Mouse (Mus musculus) yolk sac, embryonic 10.5 days (tissue): ENCODE measurements around the gene Fam193a.

Experiments used
- DNase-seq: peaks from one replicate; pipeline ENCODE4 v3.0.0-alpha.2; 2017; ENCODE audit warnings: low spot score

Fam193a gene

DNA sequence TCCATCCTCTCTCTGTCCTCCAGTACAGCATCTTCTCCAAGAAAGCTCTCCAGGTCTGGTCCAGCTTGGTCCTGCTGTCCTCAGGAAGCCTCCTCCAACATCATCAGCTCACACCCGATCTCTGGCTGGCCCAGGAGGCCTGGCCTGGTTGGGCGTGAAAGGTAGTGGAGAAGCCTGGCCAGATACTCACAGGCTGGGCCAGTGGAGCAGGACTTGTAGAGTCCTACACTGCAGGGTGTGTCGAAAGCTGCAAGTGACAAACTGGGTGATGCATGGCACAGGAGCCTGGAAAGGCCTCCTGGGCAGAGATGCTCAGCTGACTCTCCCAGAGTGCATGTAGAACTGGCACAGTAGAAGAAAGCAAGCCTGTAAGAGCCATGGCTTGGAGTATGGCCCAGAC, 151.6 kb downstream of the Fam193a start:
- no peak for DNase-seq

DNA sequence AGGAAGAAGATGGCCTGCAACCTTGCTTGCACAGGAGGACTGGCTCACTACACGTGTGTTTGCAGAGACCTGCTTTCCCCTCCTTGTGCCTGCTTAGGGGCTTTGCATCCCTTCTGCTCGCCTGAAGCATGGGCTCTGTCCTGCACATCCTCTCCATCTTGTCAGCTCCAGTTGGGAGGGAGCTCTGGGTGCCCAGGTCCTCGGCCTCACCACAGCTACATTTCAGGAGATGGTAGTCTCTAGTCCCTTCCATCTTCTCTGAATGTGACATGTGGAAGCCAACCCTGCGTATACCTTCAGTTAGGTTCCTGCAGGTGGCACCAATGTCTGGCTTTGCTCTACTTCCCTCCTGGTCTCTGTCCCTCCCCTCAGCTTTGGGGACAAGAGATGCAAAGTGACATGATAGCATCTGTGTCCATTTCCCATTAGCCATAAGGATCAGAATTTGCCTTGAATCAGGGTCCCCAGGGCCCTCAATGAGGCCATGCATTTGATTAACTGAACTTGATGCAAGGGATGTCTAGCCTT, 154.3 kb downstream of the Fam193a start:
- DNase-seq: no peak

DNA sequence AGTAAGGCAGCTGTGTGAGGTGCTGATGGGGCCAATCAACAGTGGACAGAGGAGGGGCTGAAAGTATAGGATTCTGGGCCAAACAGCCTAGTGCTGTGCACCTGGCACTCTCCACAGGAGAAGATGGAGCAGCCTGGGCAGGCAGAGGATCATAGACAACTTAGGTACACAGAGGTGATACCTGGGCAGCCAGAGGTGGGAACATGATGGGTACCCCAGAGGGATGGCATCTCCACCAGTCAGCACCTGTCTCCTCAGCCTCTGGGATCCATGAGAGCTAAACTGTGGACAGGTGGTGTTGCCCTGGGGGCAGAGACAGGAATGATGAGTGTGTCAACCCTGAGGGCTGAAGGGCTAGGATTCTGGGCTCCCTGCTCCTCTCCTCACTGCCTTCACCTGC, 154.8 kb downstream of the Fam193a start:
- DNase-seq: no peak

DNA sequence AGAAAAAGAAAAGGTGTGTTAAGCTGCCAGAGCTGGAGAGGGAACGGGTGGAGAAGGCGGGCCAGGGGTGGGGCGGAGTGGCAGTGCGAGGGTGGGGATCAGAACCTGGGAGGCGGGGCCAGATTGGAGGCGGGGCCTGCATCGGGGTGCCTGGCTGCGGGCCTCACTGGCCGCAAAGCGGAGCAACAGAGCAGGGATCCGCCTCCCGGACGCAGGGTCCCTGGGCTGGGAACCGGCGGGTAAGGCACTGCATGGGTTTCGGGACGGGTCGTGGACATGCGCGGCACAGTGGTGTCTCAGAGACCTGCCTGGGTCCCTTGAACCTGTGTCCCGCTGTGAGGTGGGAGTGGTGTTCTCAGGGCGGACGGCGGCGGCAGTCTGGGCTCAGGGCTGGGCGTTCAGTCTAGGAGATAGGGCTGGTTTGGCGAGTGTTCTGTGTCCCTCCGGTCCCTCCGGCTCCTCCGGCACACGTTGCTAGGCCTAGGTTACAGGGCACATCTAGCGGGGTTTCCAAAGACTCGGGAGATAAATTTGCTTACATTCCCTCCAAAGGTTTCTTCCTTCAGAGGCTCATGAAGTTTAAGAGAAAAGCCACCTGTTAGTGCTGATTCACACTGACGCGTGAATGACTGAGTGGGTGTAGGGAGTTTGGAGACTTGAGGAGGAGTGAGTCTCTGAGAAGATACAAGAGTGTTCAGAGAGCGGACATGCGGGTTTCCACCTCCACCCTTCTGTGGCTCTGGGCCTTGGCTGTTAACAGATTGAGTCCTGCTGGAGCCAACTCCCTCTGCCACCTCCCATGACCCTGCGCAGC, 156.1 kb downstream of the Fam193a start, which contains the start of gene Sh3bp2:
TSS of gene Sh3bp2 (plus strand) at position 176 of the 814 bp plus-strand sequence.
- DNase-seq: peak; percentile 93

DNA sequence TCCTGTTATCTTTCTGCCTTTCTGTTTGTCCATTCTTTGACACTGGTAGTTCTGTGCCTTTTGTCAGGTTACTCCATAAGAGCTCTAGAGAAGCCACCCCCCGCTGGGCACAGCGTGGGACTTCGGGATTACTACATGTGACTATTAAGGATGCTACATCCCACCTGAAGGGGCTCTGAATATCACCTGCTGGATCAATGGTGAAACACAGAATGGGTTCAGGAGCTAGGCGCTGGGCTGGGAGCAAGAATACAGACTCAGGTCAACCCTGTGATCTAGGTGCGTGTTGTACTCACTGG, 156.7 kb downstream of the Fam193a start:
- no peak for DNase-seq

DNA sequence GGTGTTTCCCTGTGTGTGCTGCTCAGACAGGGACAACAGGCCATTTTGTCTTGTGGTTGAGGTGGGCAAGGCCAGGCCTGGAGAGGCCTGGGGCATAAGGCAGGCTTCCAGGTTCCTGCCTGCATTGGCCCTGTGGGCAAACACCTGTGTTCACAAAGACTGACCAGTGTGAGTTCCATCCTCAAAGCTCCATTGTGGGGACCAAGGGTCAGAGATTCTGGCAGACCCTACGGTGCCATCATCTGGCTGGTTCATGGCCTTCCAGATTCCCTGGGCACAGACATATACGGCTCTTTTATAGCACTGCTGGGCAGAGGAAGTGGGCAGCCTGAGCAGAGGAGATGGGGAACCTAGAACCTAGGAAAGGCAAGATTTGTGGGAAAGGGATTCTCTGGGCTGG, 157.6 kb downstream of the Fam193a start:
- no peak for DNase-seq

DNA sequence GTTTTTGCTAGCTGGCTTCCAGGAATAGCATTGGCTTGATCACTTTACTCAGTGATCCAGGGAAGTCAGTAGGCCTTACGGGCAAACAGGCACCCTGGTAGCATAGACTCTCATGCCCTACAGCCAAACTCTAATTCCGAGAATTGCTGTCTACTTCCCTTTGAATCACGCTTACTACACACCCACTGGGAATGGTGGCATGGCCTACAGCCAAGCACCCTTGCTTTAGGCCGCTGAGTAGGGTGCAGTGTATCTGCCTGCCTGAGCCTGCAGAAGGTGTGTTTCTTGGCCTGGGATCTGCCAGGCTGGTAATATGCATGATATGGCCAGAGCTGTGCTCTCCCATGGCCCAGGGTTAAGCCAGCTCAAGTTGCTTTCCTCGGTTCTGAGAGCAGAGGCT, 159.0 kb downstream of the Fam193a start:
- no peak for DNase-seq

DNA sequence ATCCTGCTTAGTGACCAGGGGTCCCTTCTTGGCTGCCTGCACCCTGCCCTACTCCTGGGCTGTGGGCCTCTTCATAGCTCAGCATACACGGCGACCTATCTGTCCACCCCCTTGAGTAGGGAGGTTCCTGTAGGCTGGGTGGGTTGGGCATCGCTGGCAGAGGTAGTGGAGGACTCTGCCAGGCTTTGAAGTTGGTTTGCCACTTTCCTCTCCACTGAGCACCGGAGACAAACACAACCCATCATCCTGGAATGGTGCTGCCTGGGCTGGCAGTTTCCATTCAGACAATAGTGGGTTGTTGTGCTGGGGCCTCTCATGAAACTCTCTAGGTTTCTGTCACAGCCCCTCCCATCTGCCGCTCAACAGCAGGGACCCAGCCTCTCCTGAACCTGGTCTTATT, 160.4 kb downstream of the Fam193a start:
- DNase-seq: no peak

DNA sequence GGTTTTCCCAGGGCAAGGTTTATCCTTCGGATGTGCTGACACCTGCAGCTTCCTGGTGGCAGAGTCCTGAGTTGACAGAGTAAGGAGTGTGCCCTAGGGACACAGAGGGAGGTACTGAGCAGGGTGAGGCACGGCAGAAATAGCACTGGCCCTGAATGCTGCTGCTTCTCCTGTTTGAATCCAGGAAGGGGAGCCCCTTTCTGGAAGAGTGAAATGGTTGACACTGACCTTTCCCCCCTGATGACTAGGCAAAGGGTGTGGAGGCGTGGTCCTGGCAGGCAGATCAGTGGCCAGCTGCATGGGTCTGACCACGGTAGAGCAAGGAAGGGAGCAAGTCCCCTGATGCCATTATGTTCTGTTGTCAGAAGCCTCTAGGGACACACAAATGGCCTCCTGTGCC, 161.0 kb downstream of the Fam193a start:
- no peak for DNase-seq

DNA sequence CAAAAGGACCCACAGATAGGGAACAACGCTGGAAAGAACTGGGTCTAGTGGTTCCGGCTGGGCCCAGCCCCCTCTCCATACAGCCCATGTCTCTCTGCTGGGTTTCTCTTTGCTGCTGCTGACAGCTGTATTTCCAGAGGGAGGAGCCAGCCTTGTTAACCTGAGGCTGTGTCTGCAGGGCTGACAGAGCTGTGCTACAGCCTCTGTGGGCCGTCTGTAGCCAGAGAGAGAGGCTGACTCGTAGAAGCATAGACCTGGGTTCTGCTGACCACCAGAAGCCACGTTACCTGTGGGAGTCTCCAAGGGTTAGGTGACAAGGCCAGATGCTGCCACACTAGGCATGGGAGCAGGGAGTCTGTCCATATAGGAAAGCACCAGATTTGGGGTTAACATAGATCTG, 163.3 kb downstream of the Fam193a start:
- DNase-seq: no peak

DNA sequence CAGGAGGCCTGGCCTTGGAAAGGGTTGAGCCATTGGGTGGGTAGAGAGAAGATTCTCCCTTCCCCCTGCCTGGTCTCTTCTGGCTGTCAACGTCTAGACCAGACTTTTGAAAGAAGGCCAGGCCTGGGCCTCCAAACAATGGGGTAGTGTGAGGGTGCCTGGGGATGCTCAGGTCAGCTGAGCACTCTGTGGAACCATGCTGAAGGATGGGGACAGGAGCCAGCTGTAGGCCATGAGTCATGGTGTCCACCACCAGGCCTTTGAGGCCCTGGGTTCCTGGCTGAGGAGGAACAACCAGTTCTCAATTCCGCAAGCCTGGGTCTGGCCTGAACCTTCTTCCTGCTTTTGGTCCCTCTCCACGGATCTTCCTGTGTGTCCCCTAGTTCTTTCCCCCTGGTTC, 164.1 kb downstream of the Fam193a start:
- no peak for DNase-seq

DNA sequence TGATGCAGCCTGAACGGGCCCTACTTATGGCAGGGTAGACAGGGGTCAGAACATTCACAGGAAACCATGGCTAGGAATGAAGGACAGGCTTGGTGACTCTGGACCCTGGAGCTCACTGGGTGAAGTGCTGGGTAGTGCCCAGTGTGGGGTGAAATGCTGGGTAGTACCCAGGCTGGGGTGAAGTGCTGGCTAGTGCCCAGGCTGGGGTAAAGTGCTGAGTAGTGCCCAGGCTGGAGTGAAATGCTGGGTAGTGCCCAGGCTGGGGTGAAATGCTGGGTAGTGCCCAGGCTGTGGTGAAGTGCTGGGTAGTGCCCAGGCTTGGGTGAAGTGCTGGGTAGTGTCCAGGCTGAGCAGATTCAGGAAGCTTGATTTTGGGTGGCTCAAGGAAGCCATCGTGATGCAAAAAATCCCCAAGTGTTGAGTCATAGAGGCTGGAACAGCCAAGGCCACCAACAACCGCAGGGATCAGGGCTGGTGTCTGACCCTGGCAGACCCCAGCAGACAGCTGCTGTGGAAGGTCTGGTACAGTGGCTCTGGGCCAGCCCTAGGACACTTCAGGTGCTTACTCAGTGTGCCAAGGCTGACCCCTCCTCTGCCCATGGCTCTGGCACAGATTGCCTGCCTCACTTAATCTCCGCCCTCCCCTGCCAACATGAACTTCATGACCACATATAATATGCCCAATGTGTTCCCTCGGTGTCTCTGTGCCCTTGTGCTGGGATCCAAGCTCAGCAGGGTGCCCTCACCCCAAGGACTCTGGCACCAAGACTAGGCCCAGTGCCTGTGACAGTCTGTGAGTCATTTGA, 165.2 kb downstream of the Fam193a start:
- no peak for DNase-seq

DNA sequence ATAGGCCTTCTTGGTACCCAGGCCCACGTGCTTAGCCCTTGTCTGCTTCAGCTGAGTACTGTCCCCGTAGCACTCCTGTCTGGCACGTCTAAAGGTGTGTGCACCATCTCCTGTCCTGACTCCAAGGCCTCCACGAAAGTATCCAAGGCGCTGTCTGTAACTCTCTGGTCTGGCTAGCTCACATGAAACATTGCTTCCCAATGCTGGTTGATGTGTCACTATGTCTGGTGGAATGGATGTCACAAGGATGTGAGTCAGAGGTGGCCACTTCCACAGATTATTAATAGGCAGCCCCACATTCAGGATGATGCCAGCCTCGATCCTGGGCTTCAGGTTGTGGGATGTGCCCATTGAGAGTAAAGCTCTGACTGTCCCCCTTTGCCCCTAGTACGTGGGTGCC, 166.1 kb downstream of the Fam193a start:
- no peak for DNase-seq
